Mouse (Mus musculus) brain, embryonic 14.5 days (tissue): ENCODE data around the gene Fkbp1b.

Experiments
- CTCF ChIP-seq: fragments of 200-500 bp; IDR thresholded peaks from 2 replicates; pipeline ENCODE4 v1.5.1; 2012; ENCODE audit warnings: inconsistent platforms, mild to moderate bottlenecking, moderate library complexity, borderline replicate concordance; ENCODE audit not compliant: insufficient read depth, insufficient read length; ENCODE audit errors: extremely low read depth
- POLR2A ChIP-seq: fragments of 200-500 bp; IDR thresholded peaks from 2 replicates; pipeline ENCODE4 v1.6.1; 2012; ENCODE audit warnings: mild to moderate bottlenecking, inconsistent platforms, borderline replicate concordance; ENCODE audit not compliant: poor library complexity, insufficient read depth, insufficient read length, severe bottlenecking; ENCODE audit errors: extremely low read depth

DNA sequence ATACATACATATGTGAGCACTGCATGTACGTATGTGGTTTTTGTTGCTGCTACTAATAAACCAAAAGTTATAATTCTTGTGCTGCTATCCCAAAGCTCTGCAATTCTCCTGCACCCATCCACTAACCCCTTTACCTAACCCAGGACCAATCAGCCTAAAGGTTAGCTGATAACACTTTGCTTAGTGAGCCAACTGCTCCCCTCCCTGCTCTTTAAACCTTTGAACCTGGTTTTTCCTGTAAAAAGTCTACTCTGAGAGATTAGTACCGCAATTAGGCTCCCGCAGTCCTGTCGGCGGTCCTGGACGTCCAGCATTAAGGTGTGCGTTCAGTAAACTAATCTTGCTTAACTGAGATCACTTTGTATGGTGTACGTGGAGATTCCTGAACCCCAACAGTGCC is 34.2 kb upstream of the Fkbp1b start:
- TF ChIP-seq CTCF, result no peak
- no peak for TF ChIP-seq POLR2A
